Mouse (Mus musculus): ENCODE measurements around the gene Golga2. TPM values are rescaled to one million over a fixed set of nuclear protein-coding genes. Genes with fewer than 3 reads are reported as not detected.
A peak's percentile ranks its signal among the peaks of the same experiment; 100 is the strongest.
"Not testable (repeated sequence)": the region's sequence is repeated elsewhere in the genome, so short reads cannot be mapped to it uniquely, and the experiment has no call there.

Gene Golga2
- polyA plus RNA-seq, 1 experiment: 60.1 TPM

DNA sequence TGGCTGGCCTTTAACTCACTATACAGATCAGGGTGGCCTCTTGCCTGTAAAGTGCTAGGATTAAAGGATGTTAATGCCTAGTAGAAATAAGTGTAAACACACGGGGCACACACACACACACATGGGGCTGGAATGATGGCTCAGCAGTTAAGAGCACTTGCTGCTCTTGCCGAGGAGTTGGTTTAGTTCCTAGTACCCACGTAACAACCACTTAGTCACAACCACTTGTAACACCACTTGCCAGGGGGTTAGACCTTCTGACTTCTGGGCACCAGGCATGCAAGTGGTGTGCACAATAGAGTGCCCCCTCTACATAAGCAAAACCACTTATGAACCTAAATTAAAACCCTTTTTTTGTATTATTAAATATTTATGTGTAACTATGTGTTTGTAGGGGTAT lies 3.2 kb upstream of the Golga2 start:
- TF ChIP-seq CTCF (IDR thresholded peaks at IDR 0.05; ENCODE audit: extremely low read depth, insufficient read depth, low read length): no peak
- no peak for TF ChIP-seq POLR2A (IDR thresholded peaks at IDR 0.05; ENCODE audit: extremely low read depth, insufficient read depth, low read length)
- peaks cover 3% of the 10 kb centered on the region; the same call in 1 of the 2 replicates for H3K4me1 ChIP-seq (ENCODE audit: control insufficient read depth, insufficient read depth, low read length)
- no peak overlapping the region for H3K27ac ChIP-seq (ENCODE audit: insufficient read depth, low read length)
- no peak overlapping the region for H3K4me3 ChIP-seq (ENCODE audit: insufficient read depth, low read length)

DNA sequence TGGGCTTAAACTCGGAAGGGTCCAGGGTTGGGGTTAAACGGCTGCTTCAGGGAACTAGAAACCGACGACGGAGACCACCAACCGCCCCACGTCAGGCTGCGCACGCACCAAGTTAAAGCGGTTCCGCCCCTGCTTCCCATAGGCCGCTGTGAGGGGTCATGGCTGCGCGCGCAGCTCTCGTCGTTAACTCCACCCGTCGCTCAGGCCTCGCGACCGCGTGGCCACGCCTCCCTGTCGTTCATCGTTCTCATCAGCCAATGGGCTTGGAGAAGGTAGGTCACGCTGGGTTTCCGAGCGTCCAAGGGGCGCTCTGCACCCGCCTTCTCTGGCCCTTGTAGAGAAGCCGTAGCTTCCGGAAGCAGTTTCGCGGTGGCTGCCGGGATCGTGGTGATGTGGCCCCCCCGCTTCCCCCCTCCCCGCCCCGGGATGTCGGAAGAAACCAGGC lies 761 bp downstream of the Golga2 start, which contains the start of gene Swi5:
TSS of gene Swi5 (minus strand) at position 153 of the 445 bp plus-strand sequence.
- H3K4me3 ChIP-seq (ENCODE audit: insufficient read depth, low read length): peak within 1 kb of the TSS; percentile 59
- no peak within 1 kb of the TSS for H3K27ac ChIP-seq (ENCODE audit: insufficient read depth, low read length)
- no peak for TF ChIP-seq CTCF (IDR thresholded peaks at IDR 0.05; ENCODE audit: extremely low read depth, insufficient read depth, low read length)
- peak; percentile 90; the same call in 1 of the 2 replicates for TF ChIP-seq POLR2A (IDR thresholded peaks at IDR 0.05; ENCODE audit: extremely low read depth, insufficient read depth, low read length)
- H3K4me1 ChIP-seq (ENCODE audit: control insufficient read depth, insufficient read depth, low read length): peaks cover 6% of the 10 kb centered on the region; the same call in 1 of the 2 replicates

DNA sequence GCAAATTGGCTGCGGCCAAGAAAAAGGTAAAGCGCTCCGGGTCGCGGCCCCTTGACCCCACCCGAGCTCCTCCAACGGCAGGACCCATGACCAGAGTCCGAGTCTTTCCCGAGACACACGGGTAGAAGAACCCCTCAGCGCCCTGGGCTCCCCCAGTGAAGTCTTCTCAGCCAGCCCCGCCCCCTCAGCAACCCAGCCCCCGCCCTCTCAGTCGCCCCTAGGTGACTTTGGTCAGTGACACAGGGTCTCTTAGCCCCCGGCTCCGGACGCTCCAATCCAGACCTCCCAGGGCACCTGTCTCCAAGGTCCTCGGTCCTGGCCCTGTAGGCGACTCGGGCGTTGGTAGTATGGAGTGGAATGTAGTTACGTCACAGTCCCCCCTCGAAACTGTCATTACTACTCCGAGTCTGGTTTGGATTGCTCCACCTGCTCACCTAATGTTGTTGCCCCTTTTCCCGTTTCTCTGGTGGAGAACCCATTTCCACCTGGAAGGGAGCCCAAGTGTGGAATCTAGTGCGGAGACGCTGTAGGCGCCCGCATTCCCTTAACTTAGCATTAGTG lies 1.3 kb downstream of the Golga2 start:
- H3K27ac ChIP-seq (ENCODE audit: insufficient read depth, low read length): no peak overlapping the region
- no peak for TF ChIP-seq CTCF (IDR thresholded peaks at IDR 0.05; ENCODE audit: extremely low read depth, insufficient read depth, low read length)
- no peak for TF ChIP-seq POLR2A (IDR thresholded peaks at IDR 0.05; ENCODE audit: extremely low read depth, insufficient read depth, low read length)
- peak overlapping the region; percentile 59 for H3K4me3 ChIP-seq (ENCODE audit: insufficient read depth, low read length)
- peaks cover 6% of the 10 kb centered on the region; the same call in 1 of the 2 replicates for H3K4me1 ChIP-seq (ENCODE audit: control insufficient read depth, insufficient read depth, low read length)

DNA sequence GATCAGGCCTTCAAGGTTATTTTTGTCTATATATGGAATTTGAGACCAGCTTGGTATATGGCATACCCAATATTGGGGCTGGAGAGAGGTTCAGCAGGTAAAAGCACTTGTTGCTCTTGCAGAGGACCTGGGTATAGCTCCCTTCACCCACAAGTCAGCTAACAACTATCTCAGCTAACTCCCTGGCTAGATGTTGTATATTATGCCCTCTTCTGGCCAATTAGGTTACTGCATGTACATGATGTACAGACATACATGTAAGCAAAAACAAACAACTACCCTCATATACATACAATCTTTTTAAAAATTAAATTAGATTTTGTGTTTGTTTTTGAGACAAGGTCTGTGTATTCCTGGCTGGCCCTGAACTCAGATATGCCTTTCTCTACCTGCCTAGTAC lies 2.4 kb downstream of the Golga2 start:
- no peak for TF ChIP-seq POLR2A (IDR thresholded peaks at IDR 0.05; ENCODE audit: extremely low read depth, insufficient read depth, low read length)
- no peak for TF ChIP-seq CTCF (IDR thresholded peaks at IDR 0.05; ENCODE audit: extremely low read depth, insufficient read depth, low read length)
- Histone ChIP-seq H3K4me1 (ENCODE audit: control insufficient read depth, insufficient read depth, low read length) (peaks cover 6% of the 10 kb centered on the region; the same call in 1 of the 2 replicates), H3K27ac (ENCODE audit: insufficient read depth, low read length) (no peak overlapping the region), H3K4me3 (ENCODE audit: insufficient read depth, low read length) (peak overlapping the region; percentile 59; the same call in 1 of the 2 replicates)

DNA sequence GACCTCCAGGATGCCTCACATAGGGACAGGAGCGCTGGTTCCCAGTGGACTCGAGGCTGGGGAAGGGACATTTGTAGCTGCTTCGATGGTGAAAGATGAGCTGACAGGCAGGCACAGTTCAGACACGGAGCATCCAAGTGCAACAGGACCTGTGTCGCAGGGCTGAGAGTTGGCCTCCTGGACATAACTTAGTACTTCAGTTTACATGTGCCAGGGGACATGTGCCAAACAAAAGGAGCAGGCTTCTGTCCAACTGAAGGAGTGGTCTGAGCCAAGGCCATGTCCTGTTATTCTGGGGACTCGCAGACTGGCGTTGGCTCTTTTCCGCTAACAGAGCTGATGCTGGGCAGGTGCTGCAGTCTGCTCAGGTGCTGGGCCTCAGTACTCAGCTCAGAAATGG lies 7.2 kb downstream of the Golga2 start:
- no peak overlapping the region for H3K27ac ChIP-seq (ENCODE audit: insufficient read depth, low read length)
- TF ChIP-seq POLR2A (IDR thresholded peaks at IDR 0.05; ENCODE audit: extremely low read depth, insufficient read depth, low read length) (no peak), CTCF (IDR thresholded peaks at IDR 0.05; ENCODE audit: extremely low read depth, insufficient read depth, low read length) (no peak)
- H3K4me1 ChIP-seq (ENCODE audit: control insufficient read depth, insufficient read depth, low read length): peaks cover under 1% of the 10 kb centered on the region; the same call in 1 of the 2 replicates
- H3K4me3 ChIP-seq (ENCODE audit: insufficient read depth, low read length): no peak overlapping the region

DNA sequence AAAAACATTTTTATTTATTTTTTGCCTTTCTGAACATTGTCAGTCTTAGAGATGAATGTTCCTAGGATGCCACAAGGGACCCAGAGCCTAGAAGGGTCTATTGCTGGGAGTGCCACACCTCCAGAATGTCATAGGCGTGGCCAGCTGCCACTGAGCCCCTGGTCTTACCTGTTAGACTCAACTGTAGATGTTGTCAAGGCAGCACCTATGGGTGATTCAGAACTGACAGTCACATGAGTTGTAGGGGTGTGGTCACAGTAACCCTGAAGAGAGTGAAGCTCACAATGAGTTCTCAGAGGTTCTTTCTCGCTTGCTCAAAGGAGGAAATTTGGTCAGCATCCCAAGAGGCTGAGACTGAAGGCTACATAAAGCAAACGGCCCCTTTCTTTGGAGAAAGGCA lies 8.1 kb downstream of the Golga2 start:
- H3K27ac ChIP-seq (ENCODE audit: insufficient read depth, low read length): no peak overlapping the region
- TF ChIP-seq CTCF (IDR thresholded peaks at IDR 0.05; ENCODE audit: extremely low read depth, insufficient read depth, low read length) (no peak), POLR2A (IDR thresholded peaks at IDR 0.05; ENCODE audit: extremely low read depth, insufficient read depth, low read length) (no peak)
- H3K4me1 ChIP-seq (ENCODE audit: control insufficient read depth, insufficient read depth, low read length): 0 out of 2 replicates have a peak, but pooled peaks cover 1% of the 10 kb centered on the region
- no peak overlapping the region for H3K4me3 ChIP-seq (ENCODE audit: insufficient read depth, low read length)

DNA sequence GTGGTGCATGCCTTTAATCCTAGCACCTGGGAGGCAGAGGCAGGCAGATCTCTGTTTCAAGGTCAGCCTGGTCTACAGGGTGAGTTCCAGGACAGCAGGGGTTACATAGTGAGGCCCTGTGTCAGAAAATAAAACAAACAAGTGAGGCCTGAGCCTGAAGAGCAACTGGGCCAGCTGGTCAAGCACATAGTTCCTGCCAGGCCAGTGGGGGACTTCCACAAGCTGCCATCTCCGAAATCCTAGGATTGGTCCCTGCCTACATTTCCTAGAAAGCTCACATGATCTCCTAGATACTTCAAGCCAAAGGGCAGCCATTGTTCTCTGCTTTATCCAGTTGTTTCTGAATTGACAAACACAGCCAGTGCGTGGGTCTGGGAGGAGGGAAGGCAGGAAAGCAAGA lies 8.7 kb downstream of the Golga2 start:
- not testable (repeated sequence) for H3K4me1 ChIP-seq (ENCODE audit: control insufficient read depth, insufficient read depth, low read length); H3K4me3 ChIP-seq (ENCODE audit: insufficient read depth, low read length); H3K27ac ChIP-seq (ENCODE audit: insufficient read depth, low read length)

DNA sequence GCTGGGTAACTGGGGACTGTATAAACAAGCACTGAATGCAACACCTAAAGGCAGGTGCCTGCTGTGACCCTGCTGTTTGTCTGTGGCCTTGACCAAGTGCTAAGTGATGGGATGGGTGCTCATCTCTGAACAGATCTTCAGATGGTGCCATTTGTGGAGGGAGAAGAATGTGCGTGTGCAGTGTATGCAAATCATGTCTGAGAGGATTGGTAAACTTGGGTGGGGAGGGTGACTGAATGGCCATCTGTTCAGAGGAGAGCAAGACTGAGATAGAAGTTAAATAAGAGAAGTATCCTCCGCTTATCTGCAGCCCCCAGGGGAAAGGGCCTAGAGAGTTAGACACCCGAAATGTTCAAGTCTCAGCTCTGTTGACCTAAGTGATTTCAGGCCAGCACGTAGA lies 12.3 kb downstream of the Golga2 start:
- Histone ChIP-seq H3K4me1 (ENCODE audit: control insufficient read depth, insufficient read depth, low read length) (0 out of 2 replicates have a peak, but pooled peaks cover 1% of the 10 kb centered on the region), H3K27ac (ENCODE audit: insufficient read depth, low read length) (no peak overlapping the region), H3K4me3 (ENCODE audit: insufficient read depth, low read length) (no peak overlapping the region)
- TF ChIP-seq POLR2A (IDR thresholded peaks at IDR 0.05; ENCODE audit: extremely low read depth, insufficient read depth, low read length) (no peak), CTCF (IDR thresholded peaks at IDR 0.05; ENCODE audit: extremely low read depth, insufficient read depth, low read length) (no peak)

DNA sequence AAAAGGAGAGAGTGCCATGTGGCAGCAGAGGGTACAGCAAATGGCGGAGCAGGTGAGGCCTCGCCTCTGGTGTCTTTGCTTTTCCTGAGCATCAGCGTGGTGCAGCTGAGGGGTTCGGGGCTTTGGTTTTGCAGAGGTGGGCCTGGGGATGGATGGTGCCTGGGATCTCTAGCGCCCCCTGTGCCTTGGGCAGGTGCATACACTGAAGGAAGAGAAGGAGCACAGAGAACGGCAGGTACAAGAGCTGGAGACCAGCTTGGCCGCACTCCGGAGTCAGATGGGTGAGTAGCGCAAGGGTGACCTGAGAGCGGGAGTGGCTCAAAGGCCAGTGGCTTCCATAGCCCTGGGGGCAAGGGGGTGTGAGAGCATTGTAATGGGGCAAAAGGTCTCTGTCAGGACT lies 15.8 kb downstream of the Golga2 start:
- H3K4me1 ChIP-seq (ENCODE audit: control insufficient read depth, insufficient read depth, low read length): 0 out of 2 replicates have a peak, but pooled peaks cover 1% of the 10 kb centered on the region
- no peak overlapping the region for H3K27ac ChIP-seq (ENCODE audit: insufficient read depth, low read length)
- no peak overlapping the region for H3K4me3 ChIP-seq (ENCODE audit: insufficient read depth, low read length)
- TF ChIP-seq CTCF (IDR thresholded peaks at IDR 0.05; ENCODE audit: extremely low read depth, insufficient read depth, low read length): 0 out of 2 replicates have a peak, but pooled peaks have one; percentile 17
- TF ChIP-seq POLR2A (IDR thresholded peaks at IDR 0.05; ENCODE audit: extremely low read depth, insufficient read depth, low read length): no peak

DNA sequence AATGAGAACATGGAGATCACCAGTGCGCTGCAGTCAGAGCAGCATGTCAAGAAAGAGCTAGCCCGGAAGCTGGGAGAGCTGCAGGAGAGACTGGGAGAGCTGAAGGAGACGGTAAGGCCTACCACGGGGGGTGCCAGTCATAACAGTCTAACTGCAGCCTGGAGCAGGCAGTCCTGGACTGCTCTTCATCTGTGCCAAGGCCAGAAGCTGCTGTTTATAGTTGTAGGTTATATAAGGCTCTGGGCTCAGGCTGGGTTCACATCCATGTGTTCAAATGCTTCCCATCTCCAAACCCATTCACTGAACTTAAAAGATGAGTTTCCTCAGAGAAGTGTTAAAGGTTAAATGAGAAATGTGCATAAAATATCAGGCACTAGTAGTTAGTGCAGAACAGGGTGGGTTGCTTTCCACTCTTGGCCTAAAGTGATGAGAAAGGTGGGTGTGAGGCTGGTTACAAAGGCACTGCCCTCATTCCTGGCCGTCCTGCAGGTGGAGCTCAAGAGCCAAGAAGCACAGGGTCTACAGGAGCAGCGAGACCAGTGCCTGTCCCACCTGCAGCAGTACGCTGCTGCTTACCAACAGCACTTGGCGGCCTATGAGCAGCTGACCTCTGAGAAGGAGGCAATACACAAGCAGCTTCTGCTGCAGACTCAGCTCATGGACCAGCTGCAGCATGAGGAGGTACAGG lies 17.1 kb downstream of the Golga2 start:
- TF ChIP-seq CTCF (IDR thresholded peaks at IDR 0.05; ENCODE audit: extremely low read depth, insufficient read depth, low read length) (peak; percentile 78), POLR2A (IDR thresholded peaks at IDR 0.05; ENCODE audit: extremely low read depth, insufficient read depth, low read length) (no peak)
- Histone ChIP-seq H3K4me3 (ENCODE audit: insufficient read depth, low read length) (no peak overlapping the region), H3K4me1 (ENCODE audit: control insufficient read depth, insufficient read depth, low read length) (0 out of 2 replicates have a peak, but pooled peaks cover 1% of the 10 kb centered on the region), H3K27ac (ENCODE audit: insufficient read depth, low read length) (no peak overlapping the region)

Measured in cortical plate, adult 2 months (tissue).